Mouse (Mus musculus) kidney, postnatal 36 days (tissue): ENCODE data around the gene Ripply2.

Source experiments
- DNase-seq, 2 experiments: peaks; one replicate each; pipeline ENCODE4 v3.0.0; 2021 to 2022; ENCODE audit warnings: mixed read lengths in 2 of 2

Ripply2 gene

DNA sequence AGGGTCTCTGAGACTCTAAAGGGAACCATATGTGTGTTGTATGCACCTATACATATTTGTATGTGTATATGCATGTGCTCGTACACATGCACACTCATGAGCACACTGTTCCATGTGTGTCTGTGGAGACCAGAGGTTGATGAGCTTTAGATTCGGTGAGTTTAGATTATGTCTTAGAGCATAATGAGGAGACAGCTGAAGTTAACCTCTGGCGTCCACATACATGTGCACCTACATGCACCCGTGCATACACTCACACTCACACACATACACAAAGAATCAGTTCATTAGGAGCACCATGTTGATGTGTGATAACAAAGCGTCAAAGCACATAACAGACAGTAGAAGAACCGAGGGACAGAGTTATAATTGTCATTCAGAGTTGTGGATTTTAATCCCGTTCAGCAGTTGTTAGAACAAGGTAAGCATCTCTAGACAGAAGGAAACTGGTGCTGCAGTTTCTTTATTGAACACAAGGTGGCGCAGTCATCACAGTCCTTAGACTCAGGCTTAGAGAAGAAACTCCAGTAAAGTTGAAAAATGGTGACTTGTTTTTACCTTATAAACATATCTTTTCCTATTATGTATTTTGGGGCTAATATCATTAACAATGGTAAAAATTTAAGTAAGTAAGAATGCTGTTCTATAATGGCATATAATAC, 12.2 kb downstream of the Ripply2 start:
- peak; percentile 55 to 82 for DNase-seq

GRCm38 (mm10) chr9:87032196-87032595, 16.9 kb downstream of the Ripply2 start:
- no peak for DNase-seq

DNA sequence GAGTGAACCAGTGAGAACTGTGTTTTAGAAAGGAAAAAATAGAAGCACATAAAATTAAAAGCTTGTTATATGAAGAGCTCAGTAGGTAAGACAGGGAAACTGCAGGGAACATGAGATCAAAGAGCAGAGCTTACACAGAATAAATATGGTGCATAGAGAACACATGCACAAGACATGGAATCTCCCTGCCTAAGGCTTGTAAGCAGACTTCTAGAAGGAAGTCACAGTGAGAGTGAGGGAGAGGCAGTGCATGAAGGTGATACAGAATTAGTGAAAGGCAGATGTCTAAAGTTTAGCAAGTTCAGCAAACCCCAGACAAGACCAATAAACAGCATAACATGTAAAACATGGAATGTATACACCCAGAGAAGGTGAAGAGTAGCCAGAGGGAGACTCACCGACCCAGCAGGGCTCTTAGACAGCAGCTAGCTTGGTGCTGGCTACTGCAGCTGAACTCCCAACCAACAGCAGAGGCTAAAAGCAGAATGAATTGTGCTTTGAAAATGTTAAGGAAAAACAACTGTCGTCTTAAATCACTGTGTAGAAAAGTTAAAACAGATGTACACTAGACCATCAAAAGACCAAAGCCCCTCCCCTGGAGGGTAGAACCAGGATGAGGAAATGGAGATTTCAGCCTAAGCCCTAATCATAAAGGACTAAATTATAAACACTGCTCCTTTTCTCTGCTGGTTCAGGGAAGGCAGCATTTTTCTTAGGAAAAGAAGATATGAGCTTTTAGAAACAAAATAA, 19.7 kb downstream of the Ripply2 start:
- DNase-seq = no peak

GRCm38 (mm10) chr9:87049425-87049824, 34.1 kb downstream of the Ripply2 start:
- DNase-seq = no peak

GRCm38 (mm10) chr9:87055547-87056235, 40.4 kb downstream of the Ripply2 start:
- DNase-seq = no peak

DNA sequence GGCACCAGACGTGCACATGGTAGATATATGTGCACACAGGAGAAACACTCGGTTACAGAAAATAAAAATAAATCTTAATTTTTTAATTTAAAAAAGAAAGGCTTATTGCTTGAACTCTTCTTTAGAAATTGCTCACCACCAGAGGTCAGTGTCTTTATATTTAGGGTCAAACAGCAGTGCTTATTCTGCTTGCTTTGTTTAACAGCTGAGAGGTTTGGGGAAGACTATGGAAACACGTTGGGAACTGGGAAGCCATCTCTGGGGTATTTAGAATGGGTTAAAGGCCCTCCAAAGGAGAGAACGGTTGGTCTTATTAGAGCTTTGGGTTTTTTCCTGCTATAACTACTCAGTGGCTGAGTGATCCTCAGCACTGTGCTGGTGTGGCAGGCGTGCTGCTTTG, 47.0 kb downstream of the Ripply2 start:
- no peak for DNase-seq

DNA sequence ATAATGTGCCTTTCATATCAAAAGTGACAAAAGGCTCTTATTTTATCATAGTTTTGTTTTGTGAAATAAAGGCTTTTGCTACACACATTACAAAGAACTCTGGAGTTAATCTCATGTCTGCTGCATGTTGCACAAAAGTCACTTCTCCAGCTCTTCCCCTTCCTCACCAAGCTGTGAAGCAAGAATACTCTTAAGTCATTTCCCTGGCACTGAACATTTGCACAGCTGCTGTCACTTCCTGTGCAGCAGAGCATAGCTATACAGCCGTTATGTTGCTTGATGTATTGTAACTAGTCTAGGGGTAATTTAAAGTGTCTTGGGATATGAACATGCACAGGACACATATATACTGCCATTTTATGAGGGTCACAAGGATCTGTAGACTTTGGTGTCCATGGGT, 52.8 kb downstream of the Ripply2 start:
- DNase-seq = no peak
